Mouse (Mus musculus) heart, postnatal 0 days (tissue): ENCODE measurements at regions not wholly inside any gene's neighbourhood (a gene's known extent, or its start where the extent isn't known, plus 50 kb on each side); places are given as distances from the start of the nearest gene placed in this dataset.

Experiments used
- ATAC-seq: fragments of 200-750 bp; cut with Nextera tagmentation; 2 replicates; pipeline ENCODE4 v1.8.0; 2017; ENCODE audit warnings: low read depth, moderate number of reproducible peaks, moderate library complexity; ENCODE audit not compliant: insufficient read depth
- DNase-seq: peaks from one replicate; pipeline ENCODE4 v3.0.0-alpha.2; 2016; ENCODE audit warnings: low spot score
- H3K27ac ChIP-seq: fragments of 300-500 bp; sonication (generic); 2 replicates; pipeline ENCODE4 v1.5.1; 2014; ENCODE audit warnings: low read depth, mild to moderate bottlenecking
- H3K27me3 ChIP-seq: fragments of 300-500 bp; sonication (generic); 2 replicates; pipeline ENCODE4 v1.6.1; 2014; ENCODE audit warnings: low read length, mixed read lengths; ENCODE audit not compliant: control insufficient read depth, insufficient read depth
- H3K36me3 ChIP-seq: fragments of 300-500 bp; sonication (generic); replicated peaks from 2 replicates; pipeline ENCODE4 v1.6.1; 2014; ENCODE audit warnings: low read length, mixed read lengths; ENCODE audit not compliant: control insufficient read depth, insufficient read depth
- H3K4me1 ChIP-seq: fragments of 300-500 bp; sonication (generic); 2 replicates; pipeline ENCODE4 v1.6.1; 2014; ENCODE audit warnings: antibody characterized with exemption; ENCODE audit not compliant: control insufficient read depth, insufficient read depth
- H3K4me2 ChIP-seq: fragments of 300-500 bp; sonication (generic); 2 replicates; pipeline ENCODE4 v1.6.1; 2014; ENCODE audit warnings: low read depth, mild to moderate bottlenecking, low read length, moderate library complexity
- H3K4me3 ChIP-seq: fragments of 300-500 bp; sonication (generic); 2 replicates; pipeline ENCODE4 v1.5.1; 2014; ENCODE audit warnings: low read depth, low read length
- H3K9ac ChIP-seq: fragments of 300-500 bp; sonication (generic); replicated peaks from 2 replicates; pipeline ENCODE4 v1.6.1; 2014; ENCODE audit warnings: low read depth, low read length, mixed read lengths
- H3K9me3 ChIP-seq: fragments of 300-500 bp; sonication (generic); replicated peaks from 2 replicates; pipeline ENCODE4 v1.6.1; 2016; ENCODE audit warnings: low read length; ENCODE audit not compliant: control insufficient read depth
- CTCF ChIP-seq: IDR thresholded peaks from 2 replicates; pipeline ENCODE4 v1.5.1; 2016; ENCODE audit warnings: antibody characterized with exemption, control low read depth, low read depth
- EP300 ChIP-seq: IDR thresholded peaks from 2 replicates; pipeline ENCODE4 v1.6.1; 2016; ENCODE audit warnings: antibody characterized with exemption, low read depth
- WGBS: fragments of 180-500 bp; shearing (Covaris S2); extraction: QIAGEN DNeasy Blood & Tissue Kit; methylation state at CpG from one replicate; pipeline ENCODE4 v1.1.7; 2014; 5-methylcytosine and 5-hydroxymethylcytosine counted together

GRCm38 (mm10) chrX:99632211-99632775 lies 161.2 kb upstream of the Pja1 start:
- Histone ChIP-seq H3K4me1 (no peaks in the 10 kb centered on the region), H3K9me3 (no peaks in the 10 kb centered on the region), H3K4me2 (no peak overlapping the region), H3K27ac (no peak overlapping the region), H3K9ac (no peak overlapping the region), H3K4me3 (no peak overlapping the region), H3K27me3 (0 out of 2 replicates have a peak, but pooled peaks cover 4% of the 10 kb centered on the region), H3K36me3 (no peaks in the 10 kb centered on the region)
- no peak for ATAC-seq
- WGBS = 45% methylated on average over 2 of the region's 2 CpGs
- no peak for TF ChIP-seq CTCF
- no peak for TF ChIP-seq EP300
- DNase-seq = no peak

- TF ChIP-seq CTCF (no peak), EP300 (no peak)
- Histone ChIP-seq H3K27ac (no peak overlapping the region), H3K4me1 (no peaks in the 10 kb centered on the region), H3K4me2 (no peak overlapping the region), H3K4me3 (no peak overlapping the region), H3K36me3 (no peaks in the 10 kb centered on the region), H3K9me3 (no peaks in the 10 kb centered on the region), H3K27me3 (no peaks in the 10 kb centered on the region), H3K9ac (no peak overlapping the region)
- DNase-seq (no peak), ATAC-seq (no peak)
- 41% methylated on average over 5 of the region's 5 CpGs for WGBS
Observed at GRCm38 (mm10) chrX:99624515-99625179, 153.6 kb upstream of the Pja1 start.

GRCm38 (mm10) chrX:99612130-99612759 lies 141.2 kb upstream of the Pja1 start:
- no peak for DNase-seq
- Histone ChIP-seq H3K9ac (no peak overlapping the region), H3K4me2 (no peak overlapping the region), H3K27ac (no peak overlapping the region), H3K9me3 (no peaks in the 10 kb centered on the region), H3K36me3 (no peaks in the 10 kb centered on the region), H3K27me3 (no peaks in the 10 kb centered on the region), H3K4me3 (no peak overlapping the region), H3K4me1 (no peaks in the 10 kb centered on the region)
- no peak for ATAC-seq
- no peak for TF ChIP-seq EP300
- TF ChIP-seq CTCF = no peak
- 68% methylated on average over 9 of the region's 9 CpGs for WGBS

GRCm38 (mm10) chrX:99610096-99610495 lies 139.0 kb upstream of the Pja1 start:
- no peak overlapping the region for H3K9ac ChIP-seq
- DNase-seq = no peak
- H3K27ac ChIP-seq = no peak overlapping the region
- TF ChIP-seq CTCF (no peak), EP300 (no peak)
- H3K36me3 ChIP-seq = no peaks in the 10 kb centered on the region
- no peaks in the 10 kb centered on the region for H3K9me3 ChIP-seq
- no peak overlapping the region for H3K4me3 ChIP-seq
- no peak for ATAC-seq
- H3K4me1 ChIP-seq = no peaks in the 10 kb centered on the region
- 77% methylated on average over 5 of the region's 5 CpGs for WGBS
- H3K27me3 ChIP-seq = no peaks in the 10 kb centered on the region
- no peak overlapping the region for H3K4me2 ChIP-seq

GRCm38 (mm10) chrX:99609591-99609990 lies 138.5 kb upstream of the Pja1 start:
- Histone ChIP-seq H3K4me3 (no peak overlapping the region), H3K27ac (no peak overlapping the region), H3K27me3 (no peaks in the 10 kb centered on the region), H3K4me1 (no peaks in the 10 kb centered on the region), H3K4me2 (no peak overlapping the region), H3K9me3 (no peaks in the 10 kb centered on the region), H3K36me3 (no peaks in the 10 kb centered on the region), H3K9ac (no peak overlapping the region)
- ATAC-seq (no peak), DNase-seq (no peak)
- TF ChIP-seq EP300 = no peak
- TF ChIP-seq CTCF = no peak
- 71% methylated on average over 2 of the region's 2 CpGs for WGBS
